Mouse (Mus musculus) lung, embryonic 16.5 days (tissue): Measurements from ENCODE around the gene Atp2a2. TPM values are rescaled to one million over a fixed set of nuclear protein-coding genes. Genes with fewer than 3 reads are reported as not detected.
A peak's percentile ranks its signal among the peaks of the same experiment; 100 is the strongest.
"Not testable (repeated sequence)": the region's sequence is repeated elsewhere in the genome, so short reads cannot be mapped to it uniquely, and the experiment has no call there.

Experiments
- ATAC-seq: fragments of 200-750 bp; cut with Nextera tagmentation; 2 replicates; pipeline ENCODE4 v1.8.0; 2017; ENCODE audit warnings: low read depth, mild to moderate bottlenecking, moderate library complexity
- H3K27ac ChIP-seq: fragments of 300-500 bp; sonication (generic); 2 replicates; pipeline ENCODE4 v1.5.1; 2014; ENCODE audit warnings: mild to moderate bottlenecking, control low read depth, low read length
- H3K27me3 ChIP-seq: fragments of 300-500 bp; sonication (generic); 2 replicates; pipeline ENCODE4 v1.6.1; 2014; ENCODE audit warnings: low read depth, low read length, mixed read lengths; ENCODE audit not compliant: control insufficient read depth, insufficient read depth
- H3K36me3 ChIP-seq: fragments of 300-500 bp; sonication (generic); 2 replicates; pipeline ENCODE4 v1.6.1; 2014; ENCODE audit warnings: low read length; ENCODE audit not compliant: control insufficient read depth, insufficient read depth
- H3K4me1 ChIP-seq: fragments of 300-500 bp; sonication (generic); replicated peaks from 2 replicates; pipeline ENCODE4 v1.6.1; 2014; ENCODE audit warnings: low read length, mixed read lengths; ENCODE audit not compliant: control insufficient read depth, insufficient read depth
- H3K4me2 ChIP-seq: fragments of 300-500 bp; sonication (generic); 2 replicates; pipeline ENCODE4 v1.6.1; 2014; ENCODE audit warnings: low read depth, low read length, control low read depth
- H3K4me3 ChIP-seq: fragments of 300-500 bp; sonication (generic); 2 replicates; pipeline ENCODE4 v1.5.1; 2014; ENCODE audit warnings: mild to moderate bottlenecking, low read length, control low read depth
- H3K9ac ChIP-seq: fragments of 300-500 bp; sonication (generic); 2 replicates; pipeline ENCODE4 v1.6.1; 2014; ENCODE audit warnings: low read length, control low read depth
- H3K9me3 ChIP-seq: fragments of 300-500 bp; sonication (generic); 2 replicates; pipeline ENCODE4 v1.6.1; 2016; ENCODE audit warnings: low read length; ENCODE audit not compliant: control insufficient read depth
- WGBS: fragments of 180-500 bp; shearing (Covaris S2); extraction: QIAGEN DNeasy Blood & Tissue Kit; methylation state at CpG from one replicate; pipeline ENCODE4 v1.1.7; 2014; 5-methylcytosine and 5-hydroxymethylcytosine counted together
- polyA plus RNA-seq: library from polyadenylated mRNA; unstranded; fragments of >200 nt; fragmentation: Nextera tagmentation; extraction: Ambion mirVana; gene quantifications from 2 replicates; pipeline ENCODE4 v1.2.1, GENCODE M21; 2015

Atp2a2 gene
- polyA plus RNA-seq, 1 experiment from 2014 or later: 28.8 TPM

DNA sequence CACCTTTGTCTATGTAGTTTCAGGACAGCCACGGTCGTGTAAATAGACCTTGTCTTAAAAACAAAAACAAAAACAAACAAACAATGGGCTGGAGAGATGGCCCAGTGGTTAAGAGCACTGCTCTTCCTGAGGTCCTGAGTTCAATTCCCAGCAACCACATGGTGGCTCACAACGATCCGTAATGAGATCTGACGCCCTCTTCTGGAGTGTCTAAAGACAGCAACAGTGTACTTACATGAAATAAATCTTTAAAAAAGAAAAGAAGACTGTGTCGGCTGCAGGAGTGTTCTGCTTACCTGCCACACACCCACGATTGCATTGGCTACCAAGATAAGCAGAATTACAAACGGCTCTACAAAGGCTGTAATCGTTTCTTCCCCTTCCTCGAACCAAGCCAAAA, 10.6 kb downstream of the Atp2a2 start:
- no peak for ATAC-seq
- Histone ChIP-seq H3K36me3 (peaks cover 37% of the 10 kb centered on the region), H3K9ac (no peak overlapping the region), H3K4me2 (no peak overlapping the region), H3K27me3 (no peaks in the 10 kb centered on the region), H3K9me3 (no peaks in the 10 kb centered on the region), H3K4me1 (peaks cover 3% of the 10 kb centered on the region; the same call in 1 of the 2 replicates), H3K4me3 (no peak overlapping the region), H3K27ac (no peak overlapping the region)
- WGBS: 78% methylated on average over 10 of the region's 10 CpGs

DNA sequence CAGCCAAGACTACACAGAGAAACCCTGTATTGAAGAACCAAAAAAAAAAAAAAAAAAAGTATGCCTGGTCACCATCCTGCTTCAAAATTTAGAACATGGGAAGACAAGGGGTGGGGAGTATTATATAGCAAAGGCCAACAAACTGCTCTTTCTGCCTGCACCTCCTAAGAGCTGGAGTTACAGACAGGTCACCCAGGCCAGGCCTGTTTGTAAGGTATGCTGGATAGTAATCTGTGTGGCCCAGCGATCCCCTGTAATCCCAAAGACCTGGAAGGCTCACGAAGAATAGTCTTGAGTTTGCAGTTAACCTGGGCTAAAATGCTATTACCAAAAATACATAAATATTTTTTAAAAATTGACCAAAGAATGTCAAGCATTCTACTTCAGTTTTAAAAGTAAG, 11.9 kb downstream of the Atp2a2 start:
- H3K36me3 ChIP-seq: peaks cover 37% of the 10 kb centered on the region
- 91% methylated on average over 2 of the region's 2 CpGs for WGBS
- H3K4me3 ChIP-seq: no peak overlapping the region

DNA sequence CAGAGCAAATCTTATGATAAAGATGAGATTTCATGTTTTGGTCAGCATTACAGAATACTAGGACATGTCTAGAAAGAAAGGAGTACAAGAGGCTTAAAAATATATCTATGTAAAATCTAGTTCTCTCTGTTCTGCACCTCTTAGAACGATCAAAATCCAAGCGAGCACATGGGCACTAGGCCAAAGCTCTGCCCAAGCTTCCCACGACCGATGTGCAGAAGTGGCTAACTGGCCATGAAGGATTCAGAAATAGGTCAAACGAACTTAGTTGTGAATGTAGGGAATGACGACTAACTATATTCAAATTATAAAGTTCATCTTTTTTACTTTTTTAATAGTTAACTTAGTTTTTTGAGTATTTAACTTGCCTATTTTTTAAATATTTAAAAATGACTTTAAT, 14.2 kb downstream of the Atp2a2 start:
- WGBS: 84% methylated on average over 6 of the region's 6 CpGs

More for the DNA sequence above, 11.9 kb downstream of the Atp2a2 start:
- no peak for ATAC-seq
- H3K4me1 ChIP-seq: peaks cover 3% of the 10 kb centered on the region; the same call in 1 of the 2 replicates
- no peaks in the 10 kb centered on the region for H3K27me3 ChIP-seq
- no peak overlapping the region for H3K4me2 ChIP-seq
- no peaks in the 10 kb centered on the region for H3K9me3 ChIP-seq
- H3K9ac ChIP-seq: no peak overlapping the region
- no peak overlapping the region for H3K27ac ChIP-seq

DNA sequence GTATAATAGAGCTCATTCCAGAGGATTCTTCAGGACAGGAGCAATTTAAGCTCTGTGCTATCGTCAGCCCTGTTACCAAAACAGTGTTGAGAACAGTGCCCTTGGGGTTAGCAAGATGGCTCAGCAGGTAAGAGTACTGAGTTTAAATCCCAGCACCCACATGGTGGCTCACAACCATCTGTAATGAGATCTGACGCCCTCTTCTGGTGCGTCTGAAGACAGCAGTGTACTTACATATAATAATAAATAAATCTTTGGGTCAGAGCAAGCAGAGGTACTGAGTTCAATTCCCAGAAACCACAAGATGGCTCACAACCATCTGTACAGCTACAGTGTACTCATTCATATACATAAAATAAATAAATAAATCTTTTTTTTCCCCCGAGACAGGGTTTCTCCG, 15.8 kb downstream of the Atp2a2 start:
- H3K36me3 ChIP-seq: peaks cover 37% of the 10 kb centered on the region
- H3K4me2 ChIP-seq, H3K27me3 ChIP-seq, H3K4me3 ChIP-seq, ATAC-seq, H3K27ac ChIP-seq, H3K4me1 ChIP-seq, H3K9ac ChIP-seq, H3K9me3 ChIP-seq: not testable (repeated sequence)
- 67% methylated on average over 5 of the region's 5 CpGs for WGBS

More for the DNA sequence above, 14.2 kb downstream of the Atp2a2 start:
- no peaks in the 10 kb centered on the region for H3K27me3 ChIP-seq
- H3K9ac ChIP-seq: no peak overlapping the region
- no peak overlapping the region for H3K4me3 ChIP-seq
- H3K4me2 ChIP-seq: no peak overlapping the region
- peaks cover 40% of the 10 kb centered on the region for H3K36me3 ChIP-seq
- no peaks in the 10 kb centered on the region for H3K4me1 ChIP-seq
- no peak for ATAC-seq
- no peaks in the 10 kb centered on the region for H3K9me3 ChIP-seq
- H3K27ac ChIP-seq: no peak overlapping the region

DNA sequence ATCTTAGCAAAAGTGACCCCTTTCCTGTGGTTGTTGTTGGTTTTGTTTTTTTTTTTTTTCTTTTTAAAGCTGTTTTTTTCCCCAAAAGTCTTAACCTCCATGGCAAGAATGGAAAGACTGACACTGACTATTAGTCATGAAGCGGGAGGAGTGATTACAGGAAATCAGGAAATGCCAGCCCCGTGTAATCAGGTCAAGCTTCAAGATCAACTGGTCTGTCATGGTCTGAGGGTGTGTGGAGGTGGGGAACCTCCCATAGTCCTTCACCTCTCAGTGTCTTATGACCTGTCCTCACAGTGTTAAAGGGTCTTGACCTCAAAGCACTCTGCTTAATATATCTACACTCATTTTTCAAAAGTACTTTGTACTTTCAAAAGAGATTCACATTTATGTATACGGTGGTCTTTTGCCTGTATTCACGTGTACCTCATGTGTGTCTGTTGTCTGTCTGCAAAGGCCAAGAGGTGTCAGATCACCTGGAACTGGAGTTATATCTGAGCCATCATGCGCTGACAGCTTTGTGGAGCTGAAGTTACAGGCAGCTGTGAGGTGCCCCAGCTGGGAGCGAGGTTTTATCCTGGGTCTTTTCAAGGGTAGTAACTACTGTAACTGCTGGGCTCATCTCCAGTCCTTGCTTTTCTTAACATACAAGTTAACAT, 19.2 kb downstream of the Atp2a2 start:
- Histone ChIP-seq H3K9ac (no peak overlapping the region), H3K4me1 (no peaks in the 10 kb centered on the region), H3K4me2 (no peak overlapping the region), H3K9me3 (no peaks in the 10 kb centered on the region), H3K4me3 (no peak overlapping the region), H3K27ac (no peak overlapping the region), H3K36me3 (peaks cover 21% of the 10 kb centered on the region), H3K27me3 (no peaks in the 10 kb centered on the region)
- WGBS: 82% methylated on average over 6 of the region's 6 CpGs
- no peak for ATAC-seq

DNA sequence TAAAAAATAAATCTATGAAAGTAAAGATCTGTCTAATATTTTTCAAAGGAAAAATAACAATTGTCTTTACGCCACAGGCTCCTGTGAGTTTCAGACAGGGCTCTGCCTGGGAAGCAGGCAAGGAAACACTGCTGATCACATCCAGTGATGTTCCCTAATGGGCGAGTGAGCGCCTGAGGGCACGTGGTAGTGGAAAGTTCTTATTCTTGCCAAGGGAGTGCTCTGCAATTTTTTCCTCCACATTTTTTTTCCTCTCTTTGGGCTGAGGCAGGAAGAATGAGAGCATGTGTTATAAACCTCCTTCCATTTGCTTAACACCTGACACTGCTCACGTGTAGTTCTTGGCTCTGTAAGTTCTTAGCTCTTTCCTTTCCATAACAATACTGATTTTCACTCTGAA, 20.2 kb downstream of the Atp2a2 start:
- H3K36me3 ChIP-seq: peaks cover 22% of the 10 kb centered on the region
- no peaks in the 10 kb centered on the region for H3K27me3 ChIP-seq
- H3K9me3 ChIP-seq: no peaks in the 10 kb centered on the region
- no peak overlapping the region for H3K27ac ChIP-seq
- no peak overlapping the region for H3K4me2 ChIP-seq
- H3K4me1 ChIP-seq: no peaks in the 10 kb centered on the region
- no peak overlapping the region for H3K9ac ChIP-seq
- H3K4me3 ChIP-seq: no peak overlapping the region
- WGBS: 77% methylated on average over 5 of the region's 5 CpGs
- 0 out of 2 replicates have a peak, but pooled peaks have one; percentile 41 for ATAC-seq

DNA sequence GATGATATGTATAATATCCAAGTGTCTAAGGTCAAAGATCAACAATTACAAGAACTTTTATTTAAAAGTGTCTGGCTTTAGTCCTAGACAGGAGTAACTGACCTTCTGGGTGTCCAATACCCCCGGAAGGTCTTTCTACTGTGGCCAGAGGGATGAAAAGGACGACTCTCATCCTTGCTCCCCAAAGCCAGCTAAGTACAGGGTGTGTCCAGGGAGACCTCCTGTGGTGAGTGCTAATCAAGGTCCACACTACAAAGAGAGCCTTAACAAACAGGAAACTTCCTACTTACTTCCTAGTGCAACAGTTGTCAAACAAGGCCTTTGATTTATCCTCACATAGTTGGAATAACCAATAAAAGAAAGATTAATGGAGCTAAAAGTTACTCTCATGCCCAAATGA, 22.9 kb downstream of the Atp2a2 start:
- Histone ChIP-seq H3K9me3 (no peaks in the 10 kb centered on the region), H3K4me3 (no peak overlapping the region), H3K4me1 (no peaks in the 10 kb centered on the region), H3K36me3 (peaks cover 17% of the 10 kb centered on the region), H3K27ac (no peak overlapping the region), H3K27me3 (no peaks in the 10 kb centered on the region), H3K9ac (no peak overlapping the region), H3K4me2 (no peak overlapping the region)
- WGBS: 45% methylated on average over 2 of the region's 2 CpGs
- ATAC-seq: no peak

DNA sequence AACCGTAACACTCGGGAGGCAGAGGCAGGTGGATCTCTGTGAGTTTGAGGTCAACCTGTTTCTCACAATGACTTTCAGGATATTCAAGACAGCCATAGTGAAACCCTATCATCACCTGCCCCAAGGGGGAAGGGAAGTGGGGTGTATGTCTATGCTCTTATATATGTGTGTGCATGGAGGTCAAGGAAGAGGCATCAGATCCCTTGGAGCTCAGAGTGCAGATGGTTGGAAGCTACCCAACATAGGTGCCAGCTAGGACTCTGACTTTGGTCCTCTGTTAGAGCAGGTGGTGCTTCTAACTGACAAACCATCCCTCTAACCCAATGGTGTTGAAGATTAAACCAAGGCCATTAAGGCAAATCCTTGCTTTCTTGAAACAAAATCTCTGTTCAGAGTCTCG, 24.5 kb downstream of the Atp2a2 start:
- Histone ChIP-seq H3K4me3 (no peak overlapping the region), H3K27ac (no peak overlapping the region), H3K36me3 (peaks cover 20% of the 10 kb centered on the region), H3K27me3 (no peaks in the 10 kb centered on the region), H3K4me2 (no peak overlapping the region), H3K9ac (no peak overlapping the region), H3K9me3 (no peaks in the 10 kb centered on the region), H3K4me1 (no peaks in the 10 kb centered on the region)
- no peak for ATAC-seq
- WGBS: 87% methylated on average over 3 of the region's 3 CpGs

DNA sequence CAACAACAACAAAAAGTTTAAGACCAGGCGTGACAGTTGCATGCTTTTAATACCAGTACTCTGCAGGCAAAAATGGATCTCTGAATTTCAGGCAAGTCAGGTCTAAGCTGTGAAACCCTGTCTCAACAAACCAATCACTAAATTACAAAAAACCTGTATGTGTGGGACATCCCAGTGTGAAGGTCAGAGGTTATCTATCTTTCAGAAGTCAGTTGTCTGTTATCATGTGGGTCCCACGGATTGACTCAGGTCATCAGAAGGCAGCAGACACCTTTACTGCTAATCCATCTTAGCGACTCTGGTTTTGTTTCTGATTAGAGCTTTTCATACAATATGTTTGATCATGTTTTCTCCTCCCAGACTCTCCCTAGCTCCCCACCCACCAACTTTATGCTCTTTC, 25.9 kb downstream of the Atp2a2 start:
- 63% methylated on average over 3 of the region's 3 CpGs for WGBS
- Histone ChIP-seq H3K9ac (no peak overlapping the region), H3K4me3 (no peak overlapping the region), H3K27me3 (no peaks in the 10 kb centered on the region), H3K4me1 (no peaks in the 10 kb centered on the region), H3K4me2 (no peak overlapping the region), H3K27ac (no peak overlapping the region), H3K9me3 (no peaks in the 10 kb centered on the region), H3K36me3 (peaks cover 23% of the 10 kb centered on the region)
- no peak for ATAC-seq
